Mouse (Mus musculus) gastrocnemius, postnatal 36 days (tissue): ENCODE measurements around the gene Slc12a7. TPM values are rescaled to one million over a fixed set of nuclear protein-coding genes. Genes with fewer than 3 reads are reported as not detected.
"Not testable (repeated sequence)": the region's sequence is repeated elsewhere in the genome, so short reads cannot be mapped to it uniquely, and the experiment has no call there.

Source experiments
- DNase-seq, 2 experiments: peaks; one replicate each; pipeline ENCODE4 v3.0.0; 2022
- intact Hi-C: fragments of 180-260 bp; cut with DNase I; formaldehyde crosslinking; loops from one replicate; pipeline ENCODE4 v1.15.1; 2025
- total RNA-seq, 2 experiments: library from RNA; stranded (reverse); gene quantifications; 2 replicates each; pipeline ENCODE4 v1.2.3; 2021

The Slc12a7 gene
- total RNA-seq, 2 experiments from 2014 or later = 4.3 to 5.5 TPM

GRCm38 (mm10) chr13:73712228-73712627 is 20.7 kb upstream of the Slc12a7 start:
- intact Hi-C loops = no loop called here

GRCm38 (mm10) chr13:73713204-73713603 is 19.7 kb upstream of the Slc12a7 start:
- intact Hi-C loops = no loop called here

More at GRCm38 (mm10) chr13:73712228-73712627, 20.7 kb upstream of the Slc12a7 start:
- no peak for DNase-seq

GRCm38 (mm10) chr13:73714020-73714419 is 18.9 kb upstream of the Slc12a7 start:
- intact Hi-C loops = no loop called here
- no peak for DNase-seq

More at GRCm38 (mm10) chr13:73713204-73713603, 19.7 kb upstream of the Slc12a7 start:
- DNase-seq = no peak

GRCm38 (mm10) chr13:73718225-73718624 is 14.7 kb upstream of the Slc12a7 start:
- peak; percentile 51 to 60 for DNase-seq
- intact Hi-C loops = loop anchor here (5.0 kb wide), 1 partner anchor 189 kb away; no protein-coding TSS in a partner anchor

GRCm38 (mm10) chr13:73720241-73720640 is 12.7 kb upstream of the Slc12a7 start:
- intact Hi-C loops = no loop called here
- no peak for DNase-seq

GRCm38 (mm10) chr13:73723081-73723668 is 9.7 kb upstream of the Slc12a7 start:
- intact Hi-C loops = no loop called here
- no peak for DNase-seq

- intact Hi-C loops = no loop called here
- no peak for DNase-seq
These were observed 7.6 kb upstream of the Slc12a7 start for GRCm38 (mm10) chr13:73725315-73725714.

GRCm38 (mm10) chr13:73727621-73728025 is 5.3 kb upstream of the Slc12a7 start:
- intact Hi-C loops = no loop called here
- peak; percentile 27 to 38 for DNase-seq

GRCm38 (mm10) chr13:73728633-73729032 is 4.3 kb upstream of the Slc12a7 start:
- intact Hi-C loops = no loop called here
- DNase-seq = no peak

GRCm38 (mm10) chr13:73730913-73731312 is 2.0 kb upstream of the Slc12a7 start:
- intact Hi-C loops = no loop called here

GRCm38 (mm10) chr13:73732235-73732634 is 659 bp upstream of the Slc12a7 start:
- intact Hi-C loops = no loop called here
- no peak for DNase-seq

More at GRCm38 (mm10) chr13:73730913-73731312, 2.0 kb upstream of the Slc12a7 start:
- DNase-seq = no peak

- intact Hi-C loops = no loop called here
- no peak for DNase-seq
These were observed 1.5 kb downstream of the Slc12a7 start for GRCm38 (mm10) chr13:73734379-73734778.

GRCm38 (mm10) chr13:73735270-73735669 is 2.4 kb downstream of the Slc12a7 start:
- no peak for DNase-seq
- intact Hi-C loops = no loop called here

GRCm38 (mm10) chr13:73735928-73736327 is 3.0 kb downstream of the Slc12a7 start:
- no peak for DNase-seq
- intact Hi-C loops = no loop called here

GRCm38 (mm10) chr13:73736943-73737342 is 4.0 kb downstream of the Slc12a7 start:
- DNase-seq = no peak
- intact Hi-C loops = no loop called here

- intact Hi-C loops, DNase-seq: not testable (repeated sequence)
These were observed 7.6 kb downstream of the Slc12a7 start for GRCm38 (mm10) chr13:73740399-73740944.

GRCm38 (mm10) chr13:73742944-73743343 is 10.1 kb downstream of the Slc12a7 start:
- DNase-seq = no peak
- intact Hi-C loops = no loop called here

- intact Hi-C loops = no loop called here
- DNase-seq = no peak
These were observed 10.8 kb downstream of the Slc12a7 start for GRCm38 (mm10) chr13:73743662-73744061.

GRCm38 (mm10) chr13:73748663-73749440 is 16.0 kb downstream of the Slc12a7 start:
- DNase-seq = no peak
- intact Hi-C loops = no loop called here

- intact Hi-C loops = loop anchor here (10.0 kb wide), 1 partner anchor 1706 kb away; no protein-coding TSS in a partner anchor
- DNase-seq = no peak
These were observed 17.5 kb downstream of the Slc12a7 start for GRCm38 (mm10) chr13:73750435-73750834.

GRCm38 (mm10) chr13:73751284-73751683 is 18.4 kb downstream of the Slc12a7 start:
- no peak for DNase-seq
- intact Hi-C loops = loop anchor here (10.0 kb wide), 1 partner anchor 1706 kb away; no protein-coding TSS in a partner anchor
